Mouse (Mus musculus): ENCODE data around the gene Rplp1.

Gene Rplp1

DNA sequence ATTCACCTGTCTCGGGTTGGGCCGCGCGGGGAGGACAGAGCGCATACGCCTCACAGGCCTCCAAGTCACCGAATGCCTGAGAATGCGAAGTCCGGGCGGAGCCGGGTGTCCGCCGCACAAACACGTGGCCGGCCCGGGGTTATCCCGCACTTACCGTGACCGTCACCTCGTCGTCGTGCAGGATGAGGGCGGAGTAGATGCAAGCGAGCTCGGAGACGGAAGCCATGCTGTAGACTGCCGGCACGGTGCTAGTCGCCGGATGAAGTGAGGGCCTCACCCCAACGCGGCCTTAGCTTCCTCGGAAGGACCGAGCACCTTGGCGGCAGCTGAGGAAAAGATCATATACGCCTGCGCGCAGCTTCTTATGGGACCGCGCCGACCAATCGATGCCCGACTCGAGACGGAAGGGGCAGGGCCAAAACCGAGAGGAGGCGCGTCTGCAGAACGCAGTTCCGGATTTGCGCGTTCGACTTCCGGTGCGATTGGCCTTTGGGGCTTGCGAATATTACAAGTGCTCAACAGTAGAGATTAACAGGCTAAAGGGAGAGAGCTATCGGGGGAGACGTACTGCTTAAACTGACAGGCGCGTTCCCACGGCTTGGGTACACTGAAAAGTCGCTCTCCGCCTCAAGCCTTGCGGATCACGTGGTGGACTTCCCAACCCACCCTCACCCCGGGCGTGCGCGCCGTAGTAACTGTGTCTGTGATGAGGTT is at the start of gene Rplp1:
Rplp1 (minus strand) TSS at position 340 of the 714 bp plus-strand sequence.
- peak; percentile 90 for DNase-seq (ENCODE audit: extremely low spot score, low read depth, low spot score)

DNA sequence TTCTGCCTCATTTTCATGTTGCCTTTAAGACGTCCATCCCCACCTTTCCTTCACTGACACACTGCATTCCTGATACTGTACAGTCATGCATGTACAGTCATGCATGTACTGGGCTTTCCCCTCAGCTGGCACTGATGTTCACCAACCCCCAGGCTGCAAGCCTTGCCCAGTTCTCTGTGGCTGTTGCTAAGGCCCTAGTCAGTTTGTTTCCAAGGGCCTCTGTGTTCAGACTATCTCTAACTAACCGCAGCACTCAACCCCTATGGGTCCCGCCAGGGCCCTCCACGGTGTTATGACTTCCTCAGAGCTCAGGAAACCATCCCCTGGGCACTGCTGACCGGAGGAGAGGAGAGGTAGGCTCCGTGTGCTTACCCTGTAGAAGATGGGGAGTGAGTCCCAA is 49.0 kb upstream of the Rplp1 start:
- DNase-seq (ENCODE audit: extremely low spot score, low read depth, low spot score), result no peak

DNA sequence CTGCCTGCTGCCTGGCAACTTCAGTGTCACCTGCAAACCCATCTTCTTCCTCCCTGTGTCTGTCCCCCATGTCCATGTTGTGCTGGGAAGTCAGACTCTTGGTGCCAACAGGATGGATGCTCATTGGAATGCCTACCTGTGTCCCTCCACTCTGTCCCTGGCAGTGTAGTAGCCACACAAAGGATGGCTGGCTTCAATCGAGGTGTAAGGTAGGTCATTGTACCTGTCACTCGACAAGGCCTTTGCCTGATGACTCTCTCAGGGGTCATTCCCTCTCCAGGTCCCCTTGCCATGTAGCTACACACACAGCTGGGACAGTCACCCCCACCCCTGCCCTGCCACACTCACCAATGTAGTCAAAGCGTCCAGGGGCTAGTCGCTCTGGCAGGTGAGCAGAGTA is 46.8 kb upstream of the Rplp1 start:
- DNase-seq (ENCODE audit: extremely low spot score, low read depth, low spot score), result no peak

DNA sequence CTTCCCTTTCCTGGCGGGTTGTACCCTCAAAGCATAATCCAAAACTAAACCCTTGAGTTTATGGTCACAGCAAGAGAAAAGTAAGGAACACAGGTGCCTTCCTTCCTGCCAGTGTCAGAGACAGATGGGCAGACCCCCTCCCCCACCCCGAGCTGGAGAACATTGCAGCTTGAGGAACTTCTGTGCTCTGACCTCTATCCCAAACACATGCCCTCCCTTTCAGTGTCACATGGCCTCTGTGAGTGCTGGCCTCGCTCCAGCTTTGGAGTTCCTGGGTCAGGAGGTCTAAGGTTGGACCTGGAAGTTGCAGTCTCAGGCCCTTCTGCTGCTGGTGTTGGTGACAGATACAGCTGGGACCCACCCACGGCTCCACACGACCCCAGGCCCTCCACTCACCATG is 46.4 kb upstream of the Rplp1 start:
- DNase-seq (ENCODE audit: extremely low spot score, low read depth, low spot score), result no peak

DNA sequence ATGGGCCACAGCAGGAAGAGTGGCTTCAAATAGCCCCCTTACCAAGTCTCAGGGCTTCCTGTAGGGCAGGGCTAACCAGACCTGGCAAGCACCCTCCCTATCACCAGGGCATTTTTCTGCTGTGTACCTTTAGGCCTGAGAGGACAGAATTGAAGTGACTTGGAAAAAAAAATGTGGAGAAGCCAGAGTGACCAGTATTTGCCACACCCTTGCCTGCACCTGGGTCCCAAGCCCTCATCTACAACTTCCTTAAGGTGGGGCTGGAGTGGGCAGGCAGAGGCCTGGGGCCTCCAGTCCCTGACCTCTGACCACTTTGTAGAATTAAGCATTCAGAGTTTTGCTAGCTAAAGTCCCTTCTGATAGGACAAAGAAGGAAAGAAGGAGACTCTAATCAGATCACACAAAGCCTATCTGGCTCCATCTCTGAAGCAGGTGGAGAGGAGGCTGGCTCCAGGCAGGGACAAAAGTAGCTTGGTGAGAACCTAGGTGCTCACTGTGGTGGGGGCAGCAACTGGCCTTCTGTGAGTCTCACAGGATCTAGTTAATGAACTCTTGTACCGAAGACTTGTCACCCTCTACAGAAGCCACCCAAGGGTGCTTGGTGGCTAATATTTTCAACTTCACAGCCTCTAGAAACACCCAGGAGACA is 45.7 kb upstream of the Rplp1 start:
- DNase-seq (ENCODE audit: extremely low spot score, low read depth, low spot score), result no peak

DNA sequence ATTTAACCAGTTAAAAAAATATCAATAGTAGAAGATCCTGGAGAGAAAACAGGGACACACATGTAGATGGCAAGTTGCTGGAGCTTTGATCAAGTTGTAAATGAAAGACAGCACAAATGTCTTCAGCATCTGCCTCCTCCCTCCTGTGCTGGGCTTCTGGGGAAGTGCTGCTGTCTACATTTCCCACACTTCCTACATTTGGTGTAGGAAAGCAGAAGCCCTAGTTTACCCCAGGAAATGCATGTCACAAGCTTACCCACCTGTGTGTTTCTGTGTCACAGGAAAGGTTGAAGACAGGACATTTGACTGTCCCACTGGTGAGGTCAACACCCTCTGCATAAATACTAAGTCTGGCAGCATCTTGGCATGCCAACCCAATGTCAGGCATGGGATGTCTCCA is 40.4 kb upstream of the Rplp1 start:
- DNase-seq (ENCODE audit: extremely low spot score, low read depth, low spot score), result no peak

DNA sequence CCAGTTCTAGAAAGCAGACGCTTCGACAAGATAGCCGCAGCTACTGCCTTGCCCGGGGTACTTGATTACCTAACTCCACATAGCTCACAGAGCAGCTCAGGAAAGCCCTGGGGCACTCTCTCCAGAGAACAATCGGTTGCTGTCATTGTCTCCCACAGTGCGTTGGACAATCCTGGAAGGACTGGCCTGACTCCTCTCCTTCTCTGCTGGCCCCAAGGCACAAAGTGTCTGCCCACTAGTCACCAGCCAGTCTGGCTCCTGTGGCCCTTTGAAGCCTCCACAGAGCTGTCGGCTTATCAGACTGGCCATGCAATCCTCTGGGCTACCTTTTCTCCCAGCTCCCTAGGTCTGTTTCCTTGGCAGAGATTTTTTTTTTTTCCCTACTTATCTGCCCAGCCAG is 37.9 kb upstream of the Rplp1 start:
- DNase-seq (ENCODE audit: extremely low spot score, low read depth, low spot score), result no peak

DNA sequence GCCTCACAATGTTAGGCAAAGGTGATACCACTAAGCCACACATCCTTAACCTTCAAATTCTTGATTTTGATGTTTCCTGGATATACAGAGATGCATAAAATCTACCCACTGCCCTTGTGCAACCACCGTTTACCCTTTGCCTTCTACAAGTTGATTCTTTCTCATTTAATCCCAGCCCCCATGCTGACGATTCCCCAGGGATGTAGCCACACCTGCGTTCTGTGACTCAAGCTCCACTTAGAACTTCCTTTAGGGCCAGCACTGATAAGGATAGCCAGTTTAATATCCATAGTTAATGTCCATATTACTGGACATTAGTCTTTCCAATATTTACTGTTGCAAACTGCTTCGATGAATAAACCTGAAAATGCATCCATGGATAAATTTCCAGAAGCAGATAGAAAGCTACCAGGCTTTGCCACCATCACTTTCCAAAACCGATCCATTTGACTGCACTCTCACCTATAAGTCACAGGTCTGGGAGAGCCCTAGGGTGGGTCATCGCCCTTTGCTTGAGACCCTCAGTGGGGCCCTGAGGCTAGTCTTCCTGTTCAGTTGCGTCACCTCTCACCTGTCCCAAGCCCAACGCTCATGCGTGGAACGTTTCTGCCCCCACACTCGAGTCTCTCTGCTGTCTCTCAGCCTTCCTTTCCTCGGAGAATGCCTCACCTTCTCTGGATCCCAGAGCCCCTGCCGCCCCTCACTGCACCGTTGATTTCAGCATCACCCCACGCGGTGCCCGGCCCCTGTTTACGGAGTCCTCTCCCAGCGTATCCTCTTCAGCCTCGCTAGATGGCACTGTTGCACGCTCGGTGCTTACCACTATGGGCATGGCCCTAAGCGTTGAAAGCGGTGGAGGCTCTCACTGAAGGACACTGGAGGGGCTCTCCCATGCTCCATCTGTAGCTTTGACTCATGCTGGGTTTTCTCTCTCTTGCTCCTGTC is 33.3 kb upstream of the Rplp1 start:
- peak; percentile 84 for DNase-seq (ENCODE audit: extremely low spot score, low read depth, low spot score)

DNA sequence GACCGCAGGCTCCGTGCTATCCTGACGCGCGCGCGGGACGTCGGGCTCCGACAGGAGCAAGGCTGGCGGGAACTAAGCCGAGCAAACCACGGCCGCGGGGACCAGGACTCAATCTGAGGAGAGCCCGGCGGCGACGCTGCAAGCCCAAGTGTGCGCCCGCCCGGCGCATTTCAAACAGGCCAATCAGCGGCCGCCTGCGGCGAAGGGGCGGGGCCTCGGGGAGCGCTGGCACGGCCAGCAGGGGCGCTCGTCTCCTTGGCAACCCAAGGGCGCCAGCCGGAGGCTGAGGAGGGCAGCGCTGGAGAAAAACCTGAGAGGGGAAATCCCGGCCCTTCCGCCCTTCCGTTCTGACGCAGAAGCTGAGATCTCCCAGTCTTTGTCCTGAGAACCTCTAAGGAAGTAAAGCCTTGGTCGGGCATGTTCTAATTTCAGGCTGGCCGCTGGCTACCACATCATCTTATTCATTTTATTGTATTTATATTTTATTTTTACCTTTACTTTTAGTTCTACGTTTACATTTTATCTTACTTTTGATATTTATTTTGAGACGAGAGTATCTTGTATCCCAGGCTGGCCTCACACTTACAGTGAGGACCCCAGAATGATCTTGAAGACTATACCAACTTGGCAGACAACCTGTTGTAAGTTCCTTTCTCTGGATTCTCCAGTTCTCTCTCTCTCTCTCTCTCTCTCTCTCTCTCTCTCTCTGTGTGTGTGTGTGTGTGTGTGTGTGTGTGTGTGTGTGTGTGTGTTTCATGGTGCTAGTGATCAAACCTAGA is 32.5 kb upstream of the Rplp1 start, which contains the start of gene Kif23:
Kif23 (minus strand) TSS at position 152 of the 779 bp plus-strand sequence.
- peak; percentile 89 for DNase-seq (ENCODE audit: extremely low spot score, low read depth, low spot score)

DNA sequence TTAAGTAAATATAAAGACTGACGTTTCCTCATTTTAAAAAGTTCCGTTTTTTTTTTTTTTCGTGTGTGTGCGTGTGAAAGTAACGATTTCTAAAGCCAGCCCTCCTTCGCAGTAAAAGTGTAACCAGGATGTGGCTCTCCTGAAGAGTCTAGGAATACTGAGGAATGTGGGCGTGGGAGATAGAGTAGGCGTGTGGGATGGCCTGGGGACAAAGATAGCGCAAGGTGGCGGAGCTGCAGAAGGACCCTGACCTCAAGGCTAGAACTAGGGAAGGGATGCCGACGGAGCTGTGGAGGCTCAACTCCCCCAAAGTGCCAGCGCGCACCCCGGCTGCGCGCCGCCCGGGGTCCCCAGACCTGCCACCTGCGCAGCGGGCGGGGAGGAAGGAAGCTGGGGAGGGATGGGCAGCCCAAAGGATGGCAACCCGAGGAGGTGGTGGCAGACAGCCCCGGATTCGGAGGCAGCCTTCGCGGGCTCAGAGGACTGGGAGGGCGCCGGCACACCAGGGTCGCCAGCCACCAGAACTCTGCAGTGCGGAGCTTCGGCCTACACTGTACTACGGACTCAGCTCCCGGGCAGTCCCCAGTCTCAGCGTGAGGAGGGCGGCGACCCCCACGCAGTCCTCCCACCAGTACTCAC is 31.8 kb upstream of the Rplp1 start:
- no peak for DNase-seq (ENCODE audit: extremely low spot score, low read depth, low spot score)

DNA sequence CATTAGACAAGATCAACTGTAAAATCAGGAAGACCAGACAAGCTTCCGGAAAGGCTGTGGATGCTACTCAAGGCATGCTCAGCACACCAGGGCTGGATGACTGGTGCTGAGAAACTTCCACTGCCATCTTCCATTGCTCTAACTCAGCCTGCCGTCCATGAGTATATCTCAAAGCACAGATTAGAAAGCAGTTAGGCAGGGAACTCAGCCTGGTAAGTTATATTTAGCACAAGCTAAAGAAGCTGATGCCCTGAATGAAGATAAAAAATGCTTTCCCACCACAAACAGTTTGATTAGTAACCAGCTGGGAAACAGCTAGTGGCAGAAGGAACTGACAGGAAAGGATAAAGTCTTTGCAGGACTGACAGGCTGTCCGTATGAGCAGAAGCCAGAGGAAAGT is 26.7 kb upstream of the Rplp1 start:
- no peak for DNase-seq (ENCODE audit: extremely low spot score, low read depth, low spot score)

DNA sequence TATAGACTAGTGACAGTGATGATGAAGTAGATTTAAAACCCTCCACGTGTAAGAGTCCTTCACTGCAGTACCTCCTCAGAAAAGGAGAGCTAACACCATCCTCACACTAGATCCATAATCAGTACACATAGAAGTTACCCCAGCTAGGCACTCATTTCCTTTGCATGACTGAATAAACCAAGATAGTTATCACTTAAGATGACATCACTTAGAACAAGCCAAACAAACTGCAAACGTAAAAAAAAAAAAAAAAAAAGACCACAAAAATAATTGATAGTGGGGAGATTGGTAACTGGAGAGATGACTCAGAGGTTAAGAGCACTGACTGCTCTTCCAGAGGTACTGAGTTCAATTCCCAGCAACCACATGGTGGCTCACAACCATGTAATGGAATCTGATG is 19.0 kb upstream of the Rplp1 start:
- DNase-seq (ENCODE audit: extremely low spot score, low read depth, low spot score), result no peak

DNA sequence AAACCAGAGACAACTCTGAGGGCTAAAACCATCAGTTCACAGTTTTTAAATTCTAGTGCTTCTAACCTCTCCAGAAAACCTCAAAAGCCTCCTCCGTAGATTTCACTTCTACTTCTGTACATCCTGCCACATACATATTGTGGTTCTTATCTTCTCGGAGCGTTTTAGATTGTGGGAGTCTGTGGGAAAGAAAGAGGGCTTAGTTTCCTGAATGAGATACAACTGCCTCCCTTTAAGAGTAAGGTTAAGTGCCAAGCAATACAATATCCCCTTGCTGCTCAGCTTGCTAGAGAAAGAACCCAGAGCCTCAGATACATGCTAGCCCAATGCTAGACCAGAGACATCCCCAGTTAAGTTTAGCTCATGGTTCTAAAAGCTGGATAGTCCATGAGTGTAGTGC is 17.7 kb upstream of the Rplp1 start:
- DNase-seq (ENCODE audit: extremely low spot score, low read depth, low spot score), result no peak

DNA sequence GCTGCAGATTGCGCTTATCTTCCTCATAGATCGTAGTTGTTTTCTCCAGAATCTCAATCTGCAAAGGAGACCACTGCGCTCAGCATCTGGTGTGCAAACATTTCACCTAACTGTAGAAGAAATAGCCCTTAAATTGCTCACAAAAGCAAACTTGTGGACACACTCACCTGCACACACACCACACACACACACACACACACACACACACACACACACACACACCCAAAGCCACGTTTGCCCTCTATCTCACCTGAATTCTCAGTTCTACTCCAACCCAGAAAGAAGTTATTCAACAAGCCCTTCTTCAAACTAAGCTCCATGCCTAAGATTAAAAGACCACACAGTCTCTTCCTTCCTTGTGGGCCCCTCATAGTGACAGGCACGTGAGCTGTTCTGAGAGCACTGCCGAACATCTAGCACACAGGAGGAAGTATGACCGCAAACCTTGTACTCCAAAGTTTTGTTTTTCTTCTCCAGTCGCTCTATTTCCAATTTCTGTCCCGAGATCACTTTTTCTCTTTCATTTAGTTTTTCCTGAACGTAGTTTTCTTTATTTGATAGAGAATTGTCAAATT is 10.8 kb upstream of the Rplp1 start:
- no peak for DNase-seq (ENCODE audit: extremely low spot score, low read depth, low spot score)

DNA sequence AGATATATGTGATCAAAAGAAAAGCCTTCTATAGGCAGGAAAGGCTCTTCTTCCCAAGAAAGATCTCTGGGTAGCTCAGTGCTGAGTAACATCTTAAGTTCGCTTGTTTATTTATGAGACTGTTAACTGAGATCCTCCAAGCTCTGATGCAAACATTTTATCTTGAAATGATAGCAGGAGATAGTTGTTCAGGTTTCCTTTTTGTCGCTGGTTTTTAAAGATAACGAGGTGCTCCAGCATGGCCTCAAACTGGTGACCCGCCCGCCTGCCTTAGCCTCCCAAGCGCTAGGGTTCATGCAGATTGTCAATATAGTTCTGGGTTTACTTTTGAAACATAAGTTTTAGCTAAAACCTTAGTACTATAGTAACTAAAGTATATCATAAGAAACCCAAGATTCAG is 6.0 kb upstream of the Rplp1 start:
- DNase-seq (ENCODE audit: extremely low spot score, low read depth, low spot score), result no peak

DNA sequence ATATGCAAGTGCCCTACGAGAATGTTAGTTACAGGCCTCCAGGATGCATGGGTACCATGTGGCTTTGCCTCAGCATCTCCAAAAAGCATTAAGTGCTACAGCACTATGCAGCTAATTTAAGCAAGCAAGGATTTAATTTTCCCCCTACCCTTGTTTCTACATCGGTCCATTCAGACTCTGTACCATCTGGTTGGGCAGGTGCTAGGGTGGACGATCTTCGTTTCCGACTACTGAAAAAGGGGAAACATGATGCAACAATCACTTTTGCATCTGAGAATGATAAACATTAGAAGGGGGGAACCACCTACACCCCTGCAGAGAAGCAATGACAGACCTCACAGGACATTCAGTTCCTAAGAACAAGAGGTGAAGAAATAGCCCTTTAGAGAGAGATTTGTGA is 5.1 kb upstream of the Rplp1 start:
- no peak for DNase-seq (ENCODE audit: extremely low spot score, low read depth, low spot score)

DNA sequence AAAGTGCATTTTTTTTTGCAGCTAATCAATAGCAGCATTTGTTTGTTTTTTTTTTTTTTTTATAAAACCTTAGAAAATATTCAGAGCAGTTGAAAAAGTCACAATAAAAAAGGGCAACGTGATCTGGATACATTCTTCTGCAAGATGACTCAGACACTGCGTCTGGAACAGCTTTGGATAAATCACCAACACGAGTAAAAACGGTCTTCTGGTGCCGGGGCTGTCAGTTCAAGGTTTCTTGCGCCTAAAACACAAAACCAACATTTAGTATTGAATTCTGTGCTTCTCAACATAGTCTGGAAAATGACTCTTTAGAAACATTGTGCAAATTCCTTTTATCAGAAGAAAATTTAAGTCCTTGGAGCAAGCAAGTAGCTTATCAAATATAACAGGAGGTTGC is 3.1 kb upstream of the Rplp1 start:
- no peak for DNase-seq (ENCODE audit: extremely low spot score, low read depth, low spot score)

DNA sequence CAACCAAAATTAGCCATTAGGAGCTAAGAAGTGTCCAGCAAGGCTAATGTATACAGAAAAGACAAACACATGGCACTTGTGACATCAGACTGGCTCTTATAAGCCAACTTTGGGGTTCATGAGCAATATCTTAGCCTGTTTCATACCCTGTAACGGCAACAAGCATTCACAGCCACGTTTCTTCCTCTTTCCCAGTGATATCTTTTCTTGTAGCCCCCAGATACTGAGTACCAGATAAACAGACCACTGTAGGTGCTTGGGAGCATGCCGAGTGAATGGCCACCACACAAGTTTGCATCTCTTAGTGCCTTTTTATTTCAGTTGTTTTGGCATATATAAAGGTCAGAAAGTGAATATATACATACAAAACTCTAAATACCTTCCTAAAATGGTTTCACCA is 2.6 kb upstream of the Rplp1 start:
- DNase-seq (ENCODE audit: extremely low spot score, low read depth, low spot score), result no peak

DNA sequence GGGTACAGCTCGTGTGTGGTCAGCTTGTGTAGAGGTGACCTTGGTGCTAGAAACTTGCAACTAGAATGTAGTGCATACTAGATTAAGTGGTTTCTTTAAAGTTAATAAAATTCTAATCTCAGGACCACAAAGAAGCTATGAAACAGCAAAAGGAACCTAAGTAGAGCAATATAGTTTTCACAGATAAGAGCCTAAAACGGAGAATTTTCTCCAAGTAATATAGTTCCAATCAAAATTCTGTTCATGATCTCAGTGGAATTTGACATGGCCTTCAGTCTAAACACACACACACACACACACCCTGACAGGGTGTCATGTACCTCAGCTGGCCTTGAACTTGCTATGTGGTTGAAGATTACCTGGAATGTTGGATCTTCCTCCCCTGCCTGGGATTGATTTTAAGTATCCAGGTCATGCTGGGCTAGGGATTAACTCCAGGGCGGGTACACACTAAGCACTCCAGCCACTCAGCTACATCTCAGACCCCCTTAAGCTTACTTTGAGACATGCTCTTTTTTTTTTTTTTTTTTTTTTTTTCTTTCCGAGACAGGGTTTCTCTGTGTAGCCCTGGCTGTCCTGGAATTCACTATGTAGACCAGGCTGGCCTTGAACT is 1.2 kb upstream of the Rplp1 start:
- DNase-seq (ENCODE audit: extremely low spot score, low read depth, low spot score), result no peak

DNA sequence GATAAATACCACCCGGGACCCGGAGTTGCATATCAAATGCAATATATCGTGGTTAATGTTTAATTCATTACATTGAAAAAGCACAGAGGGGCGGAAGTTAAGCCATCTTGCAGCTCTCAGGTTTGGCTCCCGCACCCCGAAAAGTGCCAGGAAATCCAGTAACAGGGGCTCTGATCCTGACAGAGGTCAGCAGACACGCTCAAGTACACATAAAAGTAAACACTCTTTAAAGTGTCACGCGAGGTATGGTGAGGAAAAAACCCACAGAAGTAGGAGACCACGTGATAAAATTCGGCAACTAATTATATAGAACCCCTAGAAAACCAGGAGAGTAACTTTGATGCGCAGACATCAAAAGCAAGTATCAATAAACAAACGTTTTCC is 567 bp upstream of the Rplp1 start:
- no peak for DNase-seq (ENCODE audit: extremely low spot score, low read depth, low spot score)

Measured in hindlimb bud, embryonic 11.5 days (tissue).